Mouse (Mus musculus) megakaryocyte-erythroid progenitor cell, adult 5-6 weeks (primary cell): ENCODE measurements around the gene Shank2. TPM values are rescaled to one million over a fixed set of nuclear protein-coding genes. Genes with fewer than 3 reads are reported as not detected.
A peak's percentile ranks its signal among the peaks of the same experiment; 100 is the strongest.

ENCODE experiments used
- ATAC-seq: replicated peaks from 2 replicates; pipeline ENCODE4 v1.8.0; 2016; ENCODE audit warnings: mild to moderate bottlenecking, inconsistent platforms; ENCODE audit not compliant: severe bottlenecking, poor library complexity, low FRiP score, low TSS enrichment
- total RNA-seq, 2 experiments: library from RNA; stranded (forward) in 1 of 2; stranded (reverse) in 1 of 2; fragments of 200-1000, 215-1000 nt in 1 of 2; fragments of >200 nt in 1 of 2; fragmentation: Nextera tagmentation in 1 of 2; gene quantifications; 2 replicates each; pipeline ENCODE4 v1.2.3; 2014 to 2017

Shank2 gene
- total RNA-seq (2014; fragmentation: Nextera tagmentation): not detected in 2 replicates
- not detected in 2 replicates for total RNA-seq (2017)

DNA sequence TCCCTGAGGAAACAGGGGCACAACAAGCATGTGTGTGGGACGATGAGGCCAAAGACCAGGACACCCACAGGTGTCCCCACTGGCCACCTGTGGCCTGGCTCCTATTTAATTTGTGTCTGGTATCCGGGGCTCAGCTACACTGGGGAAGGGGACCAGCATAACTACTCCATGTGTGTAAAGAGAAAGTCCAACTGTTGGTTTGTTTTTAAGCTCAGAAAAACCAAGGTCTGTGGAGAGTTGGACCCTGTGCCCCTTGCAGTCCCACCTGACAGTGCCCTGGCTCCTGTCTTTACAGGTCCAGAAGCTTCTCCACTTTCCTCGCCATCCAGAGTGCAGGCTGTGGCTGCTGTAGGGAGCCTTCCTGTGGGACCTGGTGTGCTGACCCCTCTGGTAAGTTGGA lies at the start of gene Shank2:
Gene Shank2, plus strand, starts transcription at position 301 of the 400 bp plus-strand sequence.
- ATAC-seq: no peak

DNA sequence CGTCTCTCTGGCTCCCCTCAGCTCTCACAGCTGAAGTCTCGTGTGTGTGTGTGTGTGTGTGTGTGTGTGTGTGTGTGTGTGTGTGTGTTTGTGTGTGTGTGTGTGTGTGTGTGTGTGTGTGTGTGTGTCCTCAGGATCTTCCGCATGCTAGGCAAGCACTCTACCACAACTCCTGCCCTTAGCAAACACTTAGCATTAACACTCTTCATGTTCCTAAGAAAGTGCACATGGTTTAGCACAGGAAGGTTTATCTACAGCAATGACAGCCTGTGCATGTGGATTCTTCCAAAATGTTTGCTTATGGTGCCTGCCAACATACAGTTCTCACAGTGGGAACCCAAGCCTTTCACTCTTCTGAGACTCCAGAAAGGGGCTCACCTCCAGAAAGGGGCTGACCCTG lies 49.6 kb upstream of the Shank2 start:
- no peak for ATAC-seq

DNA sequence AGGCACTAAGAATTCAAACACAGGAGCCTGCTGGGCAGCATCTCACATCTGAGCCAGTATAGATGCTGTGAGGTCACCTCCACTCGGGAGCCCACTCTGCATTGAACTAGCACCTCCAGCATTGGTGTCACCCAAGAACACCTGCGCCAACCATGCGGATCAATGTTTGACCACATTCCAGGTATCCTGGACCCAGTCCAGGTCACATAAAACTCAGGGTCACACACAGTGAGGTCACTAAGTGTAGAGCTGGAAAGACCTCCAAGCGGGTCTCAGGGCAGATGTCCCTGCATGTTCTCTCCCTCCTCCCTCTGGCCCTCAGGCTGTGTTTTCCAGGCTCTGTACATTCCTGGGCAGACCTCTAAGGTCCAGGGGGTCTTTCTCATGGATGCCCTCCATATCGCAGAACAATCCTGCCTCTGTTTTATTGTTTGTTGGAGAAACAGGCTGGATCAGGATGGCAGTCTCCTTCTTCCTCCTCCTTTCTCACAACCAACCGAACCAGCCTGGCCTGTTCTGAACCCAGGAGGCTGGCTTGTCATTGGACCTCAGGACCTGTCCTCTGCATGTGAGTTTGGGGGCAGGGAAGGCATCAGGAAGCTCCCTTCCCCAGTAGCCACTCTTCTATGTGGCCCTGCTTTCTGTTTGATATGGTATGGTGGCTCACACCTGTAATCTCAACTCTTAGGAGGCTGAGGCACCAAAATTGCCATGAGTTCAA lies 45.0 kb upstream of the Shank2 start:
- no peak for ATAC-seq

- ATAC-seq: no peak
Observed at GRCm38 (mm10) chr7:143958030-143958565, 43.6 kb upstream of the Shank2 start.

GRCm38 (mm10) chr7:143963813-143964212 lies 37.9 kb upstream of the Shank2 start:
- no peak for ATAC-seq

GRCm38 (mm10) chr7:143966621-143967020 lies 35.1 kb upstream of the Shank2 start:
- no peak for ATAC-seq

- ATAC-seq: no peak
Observed at GRCm38 (mm10) chr7:143977491-143977830, 24.3 kb upstream of the Shank2 start.

DNA sequence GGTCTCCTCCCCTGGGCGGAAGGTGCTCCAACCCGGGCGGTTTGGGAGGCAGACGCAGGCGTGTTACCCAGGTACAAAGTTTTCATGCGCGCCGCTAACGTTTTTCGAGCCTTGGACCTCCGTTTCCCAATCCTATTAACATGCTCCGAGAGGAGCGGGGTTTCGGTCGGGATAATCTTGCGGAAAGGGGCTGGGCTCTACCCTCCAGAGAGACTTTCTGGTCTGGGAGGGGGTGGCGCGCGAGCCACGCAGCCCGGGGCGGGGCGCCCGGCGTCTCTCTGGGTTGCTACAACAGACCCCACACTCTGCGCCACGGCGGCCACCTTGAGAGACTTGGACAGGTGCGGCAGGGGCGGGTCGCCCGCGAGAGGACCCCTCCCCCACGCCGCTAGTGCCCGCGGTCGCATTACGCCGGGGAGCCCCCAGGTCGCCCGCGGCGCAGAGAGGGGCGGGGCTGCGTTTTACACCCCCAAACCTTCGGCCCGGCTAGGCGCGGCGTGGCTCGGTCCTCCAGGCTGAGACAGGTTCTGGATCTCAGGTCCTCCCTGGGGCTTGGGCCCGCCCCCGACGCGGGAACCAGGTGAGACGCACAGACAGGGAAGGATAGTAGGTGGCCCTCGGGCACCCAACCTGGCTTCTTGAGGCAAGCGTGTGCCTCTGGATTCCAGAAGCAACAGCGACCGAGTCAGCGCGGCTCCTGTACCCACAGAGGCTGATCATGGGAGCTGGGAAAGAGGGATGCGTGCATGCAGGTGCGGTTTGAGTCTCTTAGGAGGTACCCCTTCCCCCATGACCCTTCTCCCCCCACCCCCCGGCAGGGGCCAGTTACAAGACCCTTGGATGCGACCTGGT lies 23.7 kb upstream of the Shank2 start:
- no peak for ATAC-seq

DNA sequence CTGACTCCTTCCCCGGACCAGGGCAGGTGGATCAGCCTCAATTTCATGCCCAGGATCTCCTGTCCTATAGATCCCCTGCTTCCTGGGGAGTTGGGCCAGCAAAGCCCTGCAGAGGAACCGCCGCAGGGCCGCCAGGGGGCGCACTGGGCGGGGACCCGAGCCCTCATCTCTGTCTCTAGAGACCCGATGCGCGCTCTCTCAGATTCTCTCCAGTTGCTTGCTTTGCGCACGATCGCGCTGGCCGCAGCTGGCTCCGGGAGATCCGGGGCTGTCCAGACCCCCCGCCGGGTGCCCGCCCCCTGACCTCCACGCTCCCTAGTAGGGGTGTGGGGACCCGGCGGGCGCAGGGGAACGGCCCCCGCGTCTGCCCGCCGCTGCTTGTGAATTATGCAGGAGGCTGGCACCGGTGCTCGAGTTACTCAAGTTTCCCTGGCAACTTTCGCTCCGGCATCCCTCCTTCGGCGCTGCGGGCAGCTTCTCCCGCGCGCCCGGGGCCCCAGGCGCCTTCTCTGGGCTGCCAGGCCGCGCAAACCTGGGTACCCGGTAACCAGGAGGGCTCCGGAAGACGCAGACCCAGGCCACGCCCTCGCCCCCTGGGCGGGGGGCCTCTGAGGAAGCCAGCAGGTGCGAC lies 22.9 kb upstream of the Shank2 start:
- peak; percentile 77 for ATAC-seq

DNA sequence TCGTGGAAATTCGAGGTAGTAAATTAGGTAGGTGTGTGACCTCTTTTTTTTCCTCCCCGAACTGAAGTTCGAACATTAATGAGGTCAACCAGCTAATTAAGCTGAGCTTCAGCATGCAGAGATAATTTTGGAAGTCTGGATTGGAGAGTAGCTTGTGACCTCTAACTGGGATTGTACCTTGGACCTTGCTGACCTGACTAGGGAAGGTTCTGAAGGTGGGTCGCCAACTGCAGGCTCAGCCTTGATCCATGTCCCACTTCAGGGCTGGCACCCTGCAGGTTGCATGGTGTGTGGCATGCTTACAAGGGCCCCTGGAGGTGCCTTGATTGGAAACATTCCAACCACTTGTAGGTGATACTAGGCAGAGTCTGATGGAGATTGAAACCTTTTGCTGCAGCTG lies 21.7 kb upstream of the Shank2 start:
- ATAC-seq: no peak

DNA sequence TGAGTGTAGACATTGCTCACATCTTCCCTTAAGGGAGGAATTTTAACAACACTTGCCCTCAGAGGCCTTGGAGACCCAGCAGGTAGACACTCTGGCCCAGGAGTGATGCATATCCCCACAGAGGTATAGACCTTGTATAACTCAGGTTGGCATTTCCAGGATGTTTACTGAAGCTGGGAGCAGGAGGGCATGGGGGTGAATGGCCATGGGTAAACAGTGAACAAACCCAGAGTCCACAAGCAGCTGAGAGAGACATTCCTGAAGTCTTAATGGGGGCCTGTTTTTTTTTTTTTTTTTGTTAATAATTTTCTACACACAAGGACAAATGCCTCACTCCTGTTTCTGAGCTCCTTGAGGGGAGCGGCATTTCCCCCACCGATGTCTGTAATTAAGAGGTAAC lies 15.4 kb upstream of the Shank2 start:
- no peak for ATAC-seq

DNA sequence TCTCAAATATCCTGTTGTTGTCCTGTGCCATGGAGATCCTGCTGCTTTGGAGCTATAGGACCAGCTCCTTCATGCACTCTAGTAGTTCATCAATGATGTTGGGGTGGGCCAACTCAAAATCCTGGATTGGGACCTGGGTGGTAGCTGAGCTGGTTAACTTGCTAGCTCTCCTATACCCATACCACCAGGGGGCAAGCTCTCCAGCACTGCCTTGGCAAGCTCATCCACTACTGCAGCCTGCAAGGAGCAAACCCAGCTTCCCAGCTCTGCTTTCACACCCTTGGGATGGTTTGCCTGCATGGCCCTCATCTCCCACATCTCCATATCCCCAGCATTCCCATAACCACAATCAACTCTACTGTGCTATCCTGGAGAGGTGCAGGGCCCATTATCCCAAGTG lies 10.6 kb upstream of the Shank2 start:
- ATAC-seq: no peak

- no peak for ATAC-seq
Observed at GRCm38 (mm10) chr7:143999073-143999472, 2.7 kb upstream of the Shank2 start.

DNA sequence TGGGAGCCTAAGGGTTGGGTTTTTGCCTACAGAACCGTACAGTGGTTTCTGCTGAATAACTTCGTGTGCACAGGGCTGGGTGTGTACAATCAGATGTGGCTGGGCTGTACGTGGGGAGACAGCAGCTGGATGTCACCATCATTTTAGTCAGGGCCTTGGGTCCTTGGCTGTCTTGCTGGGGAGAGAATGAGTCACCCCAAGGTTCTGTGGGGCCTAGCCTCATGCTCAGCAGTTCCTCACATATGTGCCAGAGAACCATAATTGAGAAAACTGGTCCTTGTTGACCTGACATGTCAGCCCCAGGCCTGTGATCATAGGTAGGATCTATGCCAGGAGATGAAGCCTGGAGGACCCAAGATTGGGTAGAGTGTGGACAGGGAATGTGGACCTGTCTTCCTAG lies 1.7 kb downstream of the Shank2 start:
- no peak for ATAC-seq

DNA sequence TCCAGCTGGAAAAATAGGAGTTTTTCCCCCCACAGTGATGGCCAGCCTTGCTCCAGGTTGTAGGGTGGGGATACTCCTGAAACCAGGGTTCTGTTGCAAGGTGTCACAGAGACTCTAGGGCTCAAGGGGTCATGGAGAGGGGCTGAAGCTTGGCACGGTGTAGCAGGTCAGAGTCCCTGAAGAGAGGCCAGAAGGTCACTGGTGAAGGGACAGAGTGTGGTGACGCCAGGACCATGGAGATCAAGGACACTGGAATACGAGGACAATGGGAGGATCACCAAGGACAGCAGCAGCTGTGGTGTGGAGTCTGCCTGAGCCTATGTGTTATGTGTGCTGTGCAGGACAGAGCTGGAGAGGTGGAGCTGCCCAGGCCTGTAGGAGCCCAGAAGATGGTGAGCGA lies 6.4 kb downstream of the Shank2 start:
- ATAC-seq: no peak

DNA sequence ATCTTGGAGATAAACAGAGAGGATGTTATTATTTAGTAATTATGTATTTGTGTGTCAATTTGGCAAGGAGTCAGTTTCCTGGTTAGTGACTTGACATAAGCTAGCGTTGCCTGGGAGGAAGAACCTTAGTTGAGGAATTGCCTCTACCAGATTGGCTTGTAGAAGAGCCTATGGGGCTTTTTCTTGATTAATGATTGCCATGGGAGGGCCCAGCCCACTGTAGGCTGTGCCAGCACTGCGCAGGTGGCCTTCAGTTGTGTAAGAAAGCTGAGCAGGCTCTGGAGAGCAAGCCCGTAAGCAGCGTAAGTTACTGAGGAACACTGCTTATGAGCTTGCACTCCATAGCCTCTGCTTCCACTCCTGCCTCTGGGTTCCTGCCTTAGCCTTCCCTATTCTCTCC lies 7.3 kb downstream of the Shank2 start:
- no peak for ATAC-seq

- ATAC-seq: no peak
Observed at GRCm38 (mm10) chr7:144014485-144014884, 12.8 kb downstream of the Shank2 start.

- no peak for ATAC-seq
Observed at GRCm38 (mm10) chr7:144021801-144022200, 20.1 kb downstream of the Shank2 start.

DNA sequence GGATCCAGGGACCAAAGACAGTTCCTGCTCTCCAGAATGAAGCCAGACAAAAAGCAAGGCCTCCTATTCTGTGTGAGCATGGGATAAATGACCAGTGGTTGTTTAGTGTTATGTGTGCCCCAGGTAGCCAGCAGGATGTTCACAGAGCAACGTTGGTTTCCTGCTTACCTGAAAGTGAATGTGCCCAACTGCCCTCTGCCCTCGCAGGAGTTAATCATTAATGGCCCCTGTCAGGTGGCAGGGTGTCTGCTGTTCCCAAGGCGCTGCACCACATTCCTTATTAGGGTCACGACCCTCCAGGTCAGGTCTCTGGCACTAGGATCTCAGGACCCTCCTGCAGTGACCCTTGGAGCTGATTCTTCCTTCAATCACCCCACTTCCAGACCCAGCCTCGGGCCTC lies 21.0 kb downstream of the Shank2 start:
- ATAC-seq: no peak

GRCm38 (mm10) chr7:144023561-144023960 lies 21.8 kb downstream of the Shank2 start:
- ATAC-seq: no peak
